Mouse (Mus musculus) hindbrain, postnatal 0 days (tissue): ENCODE results near the gene Vcpkmt. TPM values are rescaled to one million over a fixed set of nuclear protein-coding genes. Genes with fewer than 3 reads are reported as not detected.
"Not testable (repeated sequence)": the region's sequence is repeated elsewhere in the genome, so short reads cannot be mapped to it uniquely, and the experiment has no call there.

ENCODE experiments used
- ATAC-seq: fragments of 200-750 bp; cut with Nextera tagmentation; 2 replicates; pipeline ENCODE4 v1.8.0; 2017; ENCODE audit warnings: mild to moderate bottlenecking, moderate TSS enrichment, moderate library complexity
- DNase-seq: peaks from one replicate; pipeline ENCODE4 v3.0.0-alpha.2; 2015; ENCODE audit warnings: low spot score
- H3K27ac ChIP-seq: fragments of 300-500 bp; sonication (generic); 2 replicates; pipeline ENCODE4 v1.5.1; 2014; ENCODE audit warnings: mild to moderate bottlenecking
- H3K27me3 ChIP-seq: fragments of 300-500 bp; sonication (generic); 2 replicates; pipeline ENCODE4 v1.6.1; 2014; ENCODE audit warnings: low read length, mixed read lengths; ENCODE audit not compliant: insufficient read depth
- H3K36me3 ChIP-seq: fragments of 300-500 bp; sonication (generic); 2 replicates; pipeline ENCODE4 v1.6.1; 2014; ENCODE audit warnings: low read length, mixed read lengths; ENCODE audit not compliant: insufficient read depth
- H3K4me1 ChIP-seq: fragments of 300-500 bp; sonication (generic); 2 replicates; pipeline ENCODE4 v1.6.1; 2014; ENCODE audit warnings: antibody characterized with exemption, low read length, mixed read lengths; ENCODE audit not compliant: insufficient read depth
- H3K4me2 ChIP-seq: fragments of 300-500 bp; sonication (generic); 2 replicates; pipeline ENCODE4 v1.6.1; 2014; ENCODE audit warnings: low read depth, mild to moderate bottlenecking, low read length, moderate library complexity, mixed read lengths
- H3K4me3 ChIP-seq: fragments of 300-500 bp; sonication (generic); 2 replicates; pipeline ENCODE4 v1.5.1; 2014; ENCODE audit warnings: low read length
- H3K9ac ChIP-seq: fragments of 300-500 bp; sonication (generic); replicated peaks from 2 replicates; pipeline ENCODE4 v1.6.1; 2014; ENCODE audit warnings: mild to moderate bottlenecking, low read length, moderate library complexity, mixed read lengths
- H3K9me3 ChIP-seq: fragments of 300-500 bp; sonication (generic); 2 replicates; pipeline ENCODE4 v1.6.1; 2016; ENCODE audit warnings: low read length, mixed read lengths
- CTCF ChIP-seq: IDR thresholded peaks from 2 replicates; pipeline ENCODE4 v1.5.1; 2016; ENCODE audit warnings: antibody characterized with exemption, control low read depth, low read depth
- WGBS: fragments of 180-500 bp; shearing (Covaris S2); extraction: QIAGEN DNeasy Blood & Tissue Kit; methylation state at CpG from one replicate; pipeline ENCODE4 v1.1.7; 2014; 5-methylcytosine and 5-hydroxymethylcytosine counted together
- polyA plus RNA-seq: library from polyadenylated mRNA; unstranded; fragments of >200 nt; fragmentation: Nextera tagmentation; extraction: Ambion mirVana; gene quantifications from 2 replicates; pipeline ENCODE4 v1.2.1, GENCODE M21; 2015
- total RNA-seq: library from RNA; depleted of rRNA; stranded (reverse); fragments of >200 nt; gene quantifications from 2 replicates; pipeline ENCODE4 v1.2.3, GENCODE M21; 2014; rRNA removed

Gene Vcpkmt
- total RNA-seq (4.0 and 6.1 TPM in 2 replicates), polyA plus RNA-seq (33.0 and 33.6 TPM in 2 replicates)

GRCm38 (mm10) chr12:69582613-69583269 is at the start of gene Vcpkmt:
Vcpkmt (minus strand) TSS chr12:69583028.
- peak; percentile 96 for ATAC-seq
- WGBS = under 1% methylated on average over 54 of the region's 56 CpGs
- Histone ChIP-seq H3K9ac (peak within 1 kb of the TSS; percentile 87), H3K27me3 (no peaks in the 10 kb centered on the region), H3K4me3 (peak within 1 kb of the TSS; percentile 81), H3K4me1 (peaks cover 5% of the 10 kb centered on the region; the same call in 1 of the 2 replicates), H3K27ac (peak within 1 kb of the TSS; percentile 88), H3K4me2 (peak within 1 kb of the TSS; percentile 73), H3K36me3 (peaks cover 26% of the 10 kb centered on the region; the same call in 1 of the 2 replicates), H3K9me3 (no peaks in the 10 kb centered on the region)
- TF ChIP-seq CTCF = no peak
- peak; percentile 95 for DNase-seq

DNA sequence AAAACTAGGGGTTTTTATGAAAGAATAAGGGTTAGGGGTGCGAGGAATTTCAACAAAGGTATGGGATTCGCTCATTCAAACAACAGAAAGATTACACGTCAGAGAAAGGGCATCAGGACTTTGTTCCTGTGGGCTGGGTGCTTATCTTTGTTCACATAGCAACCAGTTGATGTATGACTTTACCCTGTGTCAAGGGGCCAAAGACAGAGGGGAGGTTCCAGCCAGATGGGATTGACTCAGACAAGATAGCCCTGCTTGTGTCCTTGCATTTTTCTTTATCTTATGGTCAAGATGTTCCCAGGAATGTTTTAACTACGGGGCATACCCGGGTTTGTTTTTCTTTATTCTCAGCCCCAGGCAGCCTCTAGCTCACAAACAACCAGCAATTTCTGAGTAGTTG is 35.8 kb upstream of the Vcpkmt start:
- 89% methylated on average over 5 of the region's 5 CpGs for WGBS
- H3K36me3 ChIP-seq = peaks cover 24% of the 10 kb centered on the region
- not testable (repeated sequence) for H3K4me2 ChIP-seq, H3K27ac ChIP-seq, H3K4me1 ChIP-seq, DNase-seq, H3K4me3 ChIP-seq, ATAC-seq, H3K9me3 ChIP-seq, H3K27me3 ChIP-seq, H3K9ac ChIP-seq

DNA sequence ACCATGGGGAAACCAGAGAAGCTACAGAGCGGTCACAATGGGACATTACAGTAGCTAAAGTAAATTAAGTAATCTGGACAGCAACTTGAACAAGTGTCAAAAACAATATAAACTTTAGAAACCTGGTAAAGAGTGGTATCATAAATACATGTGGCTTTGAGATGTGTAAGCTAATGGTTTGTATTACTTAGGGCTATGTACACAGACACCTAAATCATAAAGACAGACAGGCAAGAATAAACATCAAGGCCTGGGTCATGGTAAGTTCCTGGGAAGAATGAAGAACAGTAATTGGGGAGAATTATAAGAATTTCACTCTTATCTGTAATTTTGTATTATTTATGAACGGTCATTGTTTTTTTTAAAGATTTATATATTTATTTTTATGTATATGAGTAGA is 21.5 kb upstream of the Vcpkmt start:
- Histone ChIP-seq H3K27me3 (no peaks in the 10 kb centered on the region), H3K9ac (no peak overlapping the region), H3K4me1 (no peaks in the 10 kb centered on the region), H3K4me3 (no peak overlapping the region), H3K9me3 (no peaks in the 10 kb centered on the region), H3K36me3 (peaks cover 5% of the 10 kb centered on the region; the same call in 1 of the 2 replicates), H3K4me2 (no peak overlapping the region), H3K27ac (no peak overlapping the region)
- no peak for TF ChIP-seq CTCF
- DNase-seq = no peak
- WGBS = 94% methylated on average over 2 of the region's 2 CpGs
- no peak for ATAC-seq

DNA sequence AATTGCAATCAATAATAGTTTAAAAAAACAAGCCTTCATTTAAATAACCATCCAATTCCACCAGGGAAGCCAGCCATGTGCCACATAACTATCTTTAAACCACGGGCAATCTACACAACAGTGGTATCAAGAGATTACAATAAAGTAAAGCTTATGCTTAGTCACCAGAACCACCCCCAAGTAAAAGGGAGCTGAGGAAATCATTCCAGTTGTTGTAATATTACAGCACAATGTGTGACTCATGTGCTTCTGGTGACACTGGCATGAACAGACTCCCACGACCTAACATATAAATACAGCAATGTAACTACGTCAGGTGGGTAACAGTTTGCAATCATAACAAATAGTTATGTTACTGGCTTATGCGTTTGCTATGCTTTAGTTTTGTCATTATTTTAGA is 14.6 kb upstream of the Vcpkmt start:
- no peak for ATAC-seq
- no peak overlapping the region for H3K4me2 ChIP-seq
- no peak overlapping the region for H3K27ac ChIP-seq
- H3K4me3 ChIP-seq = no peak overlapping the region
- H3K9me3 ChIP-seq = no peaks in the 10 kb centered on the region
- 90% methylated on average over 4 of the region's 4 CpGs for WGBS
- H3K9ac ChIP-seq = no peak overlapping the region
- TF ChIP-seq CTCF = no peak
- H3K4me1 ChIP-seq = no peaks in the 10 kb centered on the region
- H3K27me3 ChIP-seq = no peaks in the 10 kb centered on the region
- H3K36me3 ChIP-seq = peaks cover 8% of the 10 kb centered on the region; the same call in 1 of the 2 replicates
- no peak for DNase-seq

- Histone ChIP-seq H3K36me3 (peaks cover 18% of the 10 kb centered on the region), H3K27ac (no peak overlapping the region), H3K4me1 (no peaks in the 10 kb centered on the region), H3K4me2 (no peak overlapping the region), H3K9me3 (no peaks in the 10 kb centered on the region), H3K4me3 (no peak overlapping the region), H3K9ac (no peak overlapping the region), H3K27me3 (no peaks in the 10 kb centered on the region)
- ATAC-seq (no peak), DNase-seq (no peak)
- TF ChIP-seq CTCF = no peak
- WGBS = 86% methylated on average over 5 of the region's 5 CpGs
Measured at GRCm38 (mm10) chr12:69593130-69593529, 10.3 kb upstream of the Vcpkmt start.

- Histone ChIP-seq H3K9ac (peak overlapping the region; percentile 87), H3K27me3 (no peaks in the 10 kb centered on the region), H3K36me3 (peaks cover 23% of the 10 kb centered on the region; the same call in 1 of the 2 replicates), H3K4me3 (peak overlapping the region; percentile 81), H3K9me3 (no peaks in the 10 kb centered on the region), H3K27ac (peak overlapping the region; percentile 88), H3K4me2 (peak overlapping the region; percentile 73), H3K4me1 (peaks cover 5% of the 10 kb centered on the region; the same call in 1 of the 2 replicates)
- no peak for TF ChIP-seq CTCF
- ATAC-seq = peak; percentile 24; the same call in 1 of the 2 replicates
- WGBS = 37% methylated on average over 5 of the region's 5 CpGs
- no peak for DNase-seq
Measured at GRCm38 (mm10) chr12:69583270-69583629, 422 bp upstream of the Vcpkmt start.

- Histone ChIP-seq H3K36me3 (peaks cover 26% of the 10 kb centered on the region; the same call in 1 of the 2 replicates), H3K4me2 (peak overlapping the region; percentile 73), H3K9ac (peak overlapping the region; percentile 87), H3K4me1 (peaks cover 5% of the 10 kb centered on the region; the same call in 1 of the 2 replicates), H3K27me3 (no peaks in the 10 kb centered on the region), H3K9me3 (no peaks in the 10 kb centered on the region), H3K4me3 (peak overlapping the region; percentile 81), H3K27ac (peak overlapping the region; percentile 88)
- DNase-seq (no peak), ATAC-seq (no peak)
- WGBS = 31% methylated on average over 9 of the region's 9 CpGs
- no peak for TF ChIP-seq CTCF
Measured at GRCm38 (mm10) chr12:69582216-69582612, 614 bp downstream of the Vcpkmt start.
